Mouse (Mus musculus) heart, adult 8-10 months (tissue): Measurements from ENCODE around the gene Musk. TPM values are rescaled to one million over a fixed set of nuclear protein-coding genes. Genes with fewer than 3 reads are reported as not detected.

Experiments used
- DNase-seq: peaks from one replicate; pipeline ENCODE4 v3.0.0; 2022; ENCODE audit warnings: low spot score
- total RNA-seq, 4 experiments: library from RNA; stranded (reverse); gene quantifications; 2 replicates each; pipeline ENCODE4 v1.2.4; 2022

The Musk gene
- total RNA-seq, 4 experiments from 2014 or later = 0.31 to 0.88 (median 0.50) TPM

DNA sequence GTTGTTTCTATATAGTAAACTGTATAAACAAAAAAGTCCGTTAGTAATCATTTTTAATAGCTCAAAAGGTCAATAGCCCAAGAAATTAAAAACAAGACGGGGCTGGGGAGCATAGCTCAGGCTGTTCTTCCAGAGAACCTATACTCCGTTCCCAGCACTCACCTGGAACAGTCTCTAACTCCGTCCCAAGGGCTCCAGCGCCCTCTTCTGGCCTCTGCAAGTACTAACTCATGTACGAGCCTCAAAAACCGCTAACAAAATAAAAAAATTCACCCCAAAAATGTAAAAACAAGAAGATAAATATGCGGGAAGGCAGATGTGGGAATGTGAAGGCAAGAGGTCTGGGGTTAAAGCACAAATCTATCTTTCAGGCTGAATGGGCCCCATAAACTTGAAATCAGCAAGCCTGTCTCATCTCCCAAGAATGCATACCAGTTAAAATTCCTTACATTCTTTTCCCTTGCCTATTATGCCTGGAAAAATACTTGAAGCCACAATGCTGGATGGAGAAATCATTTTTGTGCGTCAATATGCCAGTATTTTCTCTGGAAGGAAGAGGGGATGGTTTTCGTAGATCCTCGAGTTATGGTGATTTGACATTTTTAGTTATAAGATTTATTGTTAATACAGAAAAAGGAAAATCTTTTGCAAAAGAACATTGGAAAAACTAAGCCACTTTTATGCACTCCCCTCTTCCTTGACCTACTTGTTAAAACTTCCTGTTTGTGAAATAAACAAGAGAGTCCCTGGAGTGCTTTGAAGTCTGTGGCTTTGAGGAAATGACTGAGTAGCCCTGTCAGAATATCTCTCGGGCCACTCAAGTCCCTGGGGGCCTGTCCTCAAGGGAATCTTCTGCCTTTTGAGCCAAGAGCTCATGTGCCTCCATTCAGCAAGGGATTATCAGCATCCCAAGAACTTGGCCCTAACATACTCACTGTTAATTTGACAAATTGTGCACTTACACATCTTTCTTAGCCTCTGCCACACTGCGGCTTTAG, 127.7 kb downstream of the Musk start:
- DNase-seq = peak; percentile 69

DNA sequence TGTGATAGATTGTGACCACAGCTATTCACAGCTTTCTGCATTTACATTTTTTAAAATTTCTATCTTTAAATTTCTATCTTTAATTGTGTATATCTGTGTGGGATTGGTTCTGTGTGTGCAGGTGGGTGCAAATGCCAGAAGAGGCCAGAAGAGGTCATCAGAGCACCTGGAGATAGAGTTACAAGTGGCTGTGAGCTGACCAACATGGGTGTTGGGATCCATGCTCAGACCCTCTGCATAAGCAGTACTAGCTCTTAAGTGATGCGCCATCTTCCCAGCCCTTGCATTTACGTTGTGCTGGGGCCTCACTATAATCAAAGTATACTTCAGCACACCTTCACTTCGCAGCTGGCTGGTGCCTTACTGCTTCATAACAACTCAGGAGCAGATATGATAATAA, 129.8 kb downstream of the Musk start:
- DNase-seq = no peak

DNA sequence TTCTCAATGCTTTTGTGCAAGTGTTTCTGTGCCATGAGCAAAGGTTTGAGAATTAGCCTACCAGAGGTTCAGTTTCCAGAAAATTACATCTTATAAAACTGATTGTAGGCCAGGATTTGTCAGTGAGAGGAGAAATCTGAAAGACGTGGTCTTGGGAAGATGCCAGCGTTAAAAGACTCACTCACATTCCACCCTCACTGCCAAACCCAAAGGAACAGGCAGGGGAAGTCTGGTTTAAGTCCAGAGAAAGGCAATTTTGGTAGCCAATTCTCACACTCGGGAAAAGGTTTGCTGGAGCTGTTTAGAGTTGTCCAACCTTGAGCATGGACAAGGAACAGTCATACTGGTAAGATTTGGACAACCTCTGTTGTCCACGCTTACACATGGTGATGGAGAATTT, 131.6 kb downstream of the Musk start:
- no peak for DNase-seq

DNA sequence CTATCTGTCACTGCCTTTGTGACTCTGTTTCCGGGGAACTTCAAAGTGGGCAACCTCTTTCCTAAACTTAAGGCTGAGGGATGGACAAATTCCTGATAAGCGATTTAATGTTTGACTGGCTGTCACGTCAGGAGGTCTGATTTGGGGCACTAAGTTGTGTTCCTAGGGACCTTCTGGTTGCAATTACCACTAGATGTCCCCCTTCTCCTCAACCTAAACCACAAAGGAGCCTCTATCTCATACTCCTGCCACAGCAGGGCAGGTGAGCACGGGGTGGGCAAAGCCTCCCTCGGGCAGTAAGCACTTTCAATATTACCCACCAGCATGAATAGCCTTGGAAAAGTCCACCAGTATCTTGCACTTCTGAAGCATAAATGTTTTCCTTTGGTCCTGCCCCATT, 133.5 kb downstream of the Musk start:
- DNase-seq = no peak

DNA sequence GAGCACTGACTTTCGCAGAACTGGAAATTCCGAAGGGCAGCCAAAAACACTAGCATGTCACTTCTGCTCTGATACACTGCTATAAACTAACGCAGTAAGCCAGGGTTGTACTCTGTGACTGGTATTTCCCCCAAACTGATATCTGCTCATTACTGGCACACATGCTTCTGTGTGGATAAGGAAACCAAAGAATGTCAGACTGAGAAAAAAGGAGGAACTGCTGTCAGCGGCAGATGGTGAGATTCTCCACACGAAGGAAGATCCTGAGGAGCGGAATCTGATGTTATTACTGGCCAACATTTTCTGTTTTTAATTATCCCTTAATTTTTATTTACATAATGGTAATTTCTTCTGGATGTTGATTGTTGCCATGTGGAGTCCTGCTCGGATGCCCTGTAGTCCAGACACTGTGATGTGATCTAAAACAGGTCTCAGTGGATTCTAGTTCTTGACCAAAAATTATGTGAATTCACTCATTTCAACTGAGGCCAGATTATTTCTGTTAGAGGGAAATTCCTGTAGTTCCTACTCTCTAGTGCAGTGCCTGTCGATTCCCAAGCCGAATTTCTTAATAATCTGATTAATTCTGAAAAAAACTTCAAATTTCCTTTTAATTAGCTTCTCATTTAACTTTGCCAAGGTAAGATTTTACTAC, 137.6 kb downstream of the Musk start:
- DNase-seq = no peak

Other genes starting within 250 kb of the Musk start
- 1 to 10 TPM; 3.7 to 5.1 (median 3.9) TPM for gene Svep1, start 79.1 kb upstream of the Musk start, total RNA-seq